Mouse (Mus musculus) liver, embryonic 14.5 days (tissue): Measurements from ENCODE around the gene Tmem254a.
"Not testable (repeated sequence)": the region's sequence is repeated elsewhere in the genome, so short reads cannot be mapped to it uniquely, and the experiment has no call there.

Experiments
- CTCF ChIP-seq: IDR thresholded peaks from 2 replicates; pipeline ENCODE4 v1.5.1; 2016; ENCODE audit warnings: antibody characterized with exemption, low read depth, control low read depth
- EP300 ChIP-seq: IDR thresholded peaks from 2 replicates; pipeline ENCODE4 v1.6.1; 2016; ENCODE audit warnings: antibody characterized with exemption, low read depth

DNA sequence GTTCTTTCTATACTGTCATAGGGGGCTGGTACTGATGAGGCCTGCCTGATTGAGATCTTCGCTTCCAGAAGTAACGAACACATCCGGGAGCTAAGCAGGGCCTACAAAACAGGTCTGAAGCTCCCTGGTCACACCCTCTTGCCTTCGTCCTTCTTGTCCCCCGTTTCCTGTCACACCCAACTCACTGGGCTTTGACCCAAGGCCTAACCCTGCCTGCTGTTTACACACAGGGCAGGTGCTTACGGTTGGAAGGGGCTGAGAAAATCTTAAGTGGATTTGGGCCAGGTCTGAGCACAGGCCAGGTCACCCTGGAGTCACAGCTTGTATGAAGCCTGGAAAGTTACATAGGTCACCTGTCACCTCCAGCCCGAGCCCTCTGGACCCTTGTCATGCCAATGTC is 50.8 kb downstream of the Tmem254a start:
- TF ChIP-seq CTCF, EP300: not testable (repeated sequence)
